15 mouse cellular contexts compared by ENCODE assay signal in the genomic region with DNA sequence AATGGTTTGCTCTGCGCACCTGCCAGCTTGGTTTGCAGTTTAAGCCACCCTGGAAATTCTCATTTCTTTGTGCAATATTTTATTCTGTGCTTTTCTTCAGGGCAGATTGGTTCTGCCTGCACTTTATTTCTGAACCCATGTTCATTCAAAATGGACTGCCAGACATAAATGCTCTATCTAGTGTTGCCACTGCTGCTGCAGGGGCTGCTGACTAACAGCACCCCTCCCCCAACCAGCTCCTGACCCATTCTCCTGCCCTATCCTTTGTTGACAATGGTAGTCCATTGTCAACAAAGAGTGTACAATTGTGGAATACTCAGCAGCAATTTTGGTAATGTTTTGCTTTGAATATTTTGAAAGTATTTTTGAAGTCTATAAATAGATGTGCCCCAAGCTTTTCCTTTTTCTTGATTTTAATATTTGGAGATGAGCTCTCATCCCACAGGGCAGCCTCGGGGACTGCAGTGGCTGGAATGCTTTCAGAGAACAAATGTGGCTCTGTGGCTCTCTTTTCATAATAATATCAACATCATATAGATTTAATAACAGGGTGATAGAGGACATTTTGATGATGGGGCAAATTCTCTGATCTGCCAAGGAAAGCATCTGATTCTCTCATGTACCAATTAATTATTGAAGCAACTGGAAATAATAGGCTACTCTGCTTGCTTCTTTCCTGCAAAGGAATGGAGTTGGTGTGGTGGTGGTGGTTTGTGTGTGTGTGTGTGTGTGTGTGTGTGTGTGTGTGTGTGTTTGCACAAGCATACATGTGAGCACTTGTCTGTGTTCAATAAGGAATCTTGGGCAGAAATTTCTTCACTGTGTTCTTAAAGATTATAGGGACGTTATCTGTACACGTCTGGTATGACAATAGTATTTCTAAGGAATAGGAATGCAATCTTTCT.
A peak's percentile ranks its signal among the peaks of the same experiment; 100 is the strongest.
DNase-seq lines count a peak whose midpoint lies in the region; ATAC-seq and TF ChIP-seq lines count a peak whose summit lies in the region.
"Had no signal": no experiment of that assay in that cellular context is flagged by ENCODE, and none has a peak within 500 bp of the region (broad histone marks: within the 10 kb centered on the region; RNA-seq: fewer than 3 reads in every experiment).

No protein-coding gene starts in this region.

- peak; percentile 88 for ATAC-seq in hindbrain, embryonic 11.5 days (ENCODE audit: low FRiP score)
- peak; percentile 89 for ATAC-seq in midbrain, embryonic 14.5 days (ENCODE audit: low FRiP score, low TSS enrichment)
- ATAC-seq in stomach, postnatal 0 days (ENCODE audit: low FRiP score, low TSS enrichment) = no peak
- ATAC-seq: inflammation-experienced regulatory T-cells, adult 6 months had no signal

- no peak for TF ChIP-seq POLR2A in brain, embryonic 14.5 days (IDR thresholded peaks at IDR 0.05; ENCODE audit: borderline replicate concordance, extremely low read depth, insufficient read depth, insufficient read length, poor library complexity, severe bottlenecking)

- no peak for TF ChIP-seq EP300 in stomach, postnatal 0 days (optimal IDR thresholded peaks at IDR 0.05)

- H3K4me3 ChIP-seq in hindbrain, embryonic 11.5 days (ENCODE audit: low read depth, low read length) = no peak overlapping the region
- H3K4me3 ChIP-seq in midbrain, embryonic 14.5 days (replicated peaks; ENCODE audit: low read depth, low read length) = no peak overlapping the region
- no peak overlapping the region for H3K4me3 ChIP-seq in stomach, postnatal 0 days (ENCODE audit: low read depth, low read length)
- H3K4me3 ChIP-seq: heart, embryonic 15.5 days; kidney, embryonic 15.5 days had no signal

- no peaks in the 10 kb centered on the region for H3K4me1 ChIP-seq in hindbrain, embryonic 11.5 days (replicated peaks; ENCODE audit: control insufficient read depth, insufficient read depth, low read length)
- H3K4me1 ChIP-seq in midbrain, embryonic 14.5 days (ENCODE audit: control insufficient read depth, insufficient read depth, low read length) = 0 out of 2 replicates have a peak, but pooled peaks cover 10% of the 10 kb centered on the region
- no peaks in the 10 kb centered on the region for H3K4me1 ChIP-seq in stomach, postnatal 0 days (replicated peaks; ENCODE audit: control insufficient read depth, insufficient read depth)
- H3K4me1 ChIP-seq: heart, embryonic 15.5 days; kidney, embryonic 15.5 days had no signal

- peak overlapping the region; percentile 81 for H3K27ac ChIP-seq in hindbrain, embryonic 11.5 days (ENCODE audit: low read depth, low read length)
- H3K27ac ChIP-seq in midbrain, embryonic 14.5 days (replicated peaks; ENCODE audit: low read depth, low read length) = peak overlapping the region; percentile 90
- no peak overlapping the region for H3K27ac ChIP-seq in stomach, postnatal 0 days (replicated peaks)
- H3K27ac ChIP-seq: heart, embryonic 15.5 days; kidney, embryonic 15.5 days had no signal

- no peaks in the 10 kb centered on the region for H3K36me3 ChIP-seq in hindbrain, embryonic 11.5 days (ENCODE audit: control insufficient read depth, insufficient read depth, low read length)
- no peaks in the 10 kb centered on the region for H3K36me3 ChIP-seq in midbrain, embryonic 14.5 days (ENCODE audit: control insufficient read depth, insufficient read depth, low read length)
- no peaks in the 10 kb centered on the region for H3K36me3 ChIP-seq in stomach, postnatal 0 days (ENCODE audit: control insufficient read depth, insufficient read depth, low read length)
- H3K36me3 ChIP-seq: heart, embryonic 15.5 days; kidney, embryonic 15.5 days had no signal

- no peak for TF ChIP-seq CTCF in brain, embryonic 14.5 days (IDR thresholded peaks at IDR 0.05; ENCODE audit: borderline replicate concordance, extremely low read depth, insufficient read depth, insufficient read length)
- TF ChIP-seq CTCF in stomach, postnatal 0 days (IDR thresholded peaks at IDR 0.05; ENCODE audit: low read depth) = no peak

- H3K9me3 ChIP-seq in hindbrain, embryonic 11.5 days (ENCODE audit: control insufficient read depth, low read length) = no peaks in the 10 kb centered on the region
- H3K9me3 ChIP-seq in midbrain, embryonic 14.5 days (ENCODE audit: control insufficient read depth, low read length) = no peaks in the 10 kb centered on the region
- H3K9me3 ChIP-seq in stomach, postnatal 0 days (ENCODE audit: control insufficient read depth, low read length) = no peaks in the 10 kb centered on the region
- H3K9me3 ChIP-seq: heart, embryonic 15.5 days; kidney, embryonic 15.5 days had no signal

- 84% methylated on average over 4 of the region's 4 CpGs for WGBS in hindbrain, embryonic 11.5 days
- WGBS in midbrain, embryonic 14.5 days = 45% methylated on average over 4 of the region's 4 CpGs
- WGBS in stomach, postnatal 0 days = 51% methylated on average over 4 of the region's 4 CpGs

- no peaks in the 10 kb centered on the region for H3K27me3 ChIP-seq in hindbrain, embryonic 11.5 days (ENCODE audit: control insufficient read depth, insufficient read depth, low read length)
- no peaks in the 10 kb centered on the region for H3K27me3 ChIP-seq in midbrain, embryonic 14.5 days (ENCODE audit: control insufficient read depth, insufficient read depth, low read length)
- no peaks in the 10 kb centered on the region for H3K27me3 ChIP-seq in stomach, postnatal 0 days (ENCODE audit: control insufficient read depth, insufficient read depth, low read length)
- H3K27me3 ChIP-seq: CH12.LX; heart, embryonic 15.5 days; kidney, embryonic 15.5 days had no signal

- H3K9ac ChIP-seq in hindbrain, embryonic 11.5 days (ENCODE audit: low read depth, low read length) = no peak overlapping the region
- H3K9ac ChIP-seq in midbrain, embryonic 14.5 days (replicated peaks; ENCODE audit: low read length) = no peak overlapping the region; the same call in 1 of the 2 replicates
- no peak overlapping the region for H3K9ac ChIP-seq in stomach, postnatal 0 days (ENCODE audit: low read length)
- H3K9ac ChIP-seq: heart, embryonic 15.5 days; kidney, embryonic 15.5 days had no signal

- peak; percentile 20 for DNase-seq in brain, adult 2 months (ENCODE audit: low read depth, low spot score)
- DNase-seq in brain, embryonic 14.5 days (ENCODE audit: low read depth) = peak; percentile 85
- DNase-seq in hindbrain, embryonic 11.5 days (ENCODE audit: low spot score) = peak; percentile 48
- peak; percentile 82 for DNase-seq in midbrain, embryonic 14.5 days
- DNase-seq in stomach, postnatal 0 days (ENCODE audit: low spot score) = no peak
- DNase-seq in lung, postnatal 25 days (ENCODE audit: low spot score) = no peak
- no peak for DNase-seq in lung, postnatal 14 days
- DNase-seq in frontal cortex, postnatal 10 days (ENCODE audit: low spot score in 2 of 2) = no peak
- DNase-seq: adrenal gland, adult 2 months; lung, adult 2 months; thymus, adult 2 months had no signal

- no peak overlapping the region for H3K4me2 ChIP-seq in hindbrain, embryonic 11.5 days (replicated peaks; ENCODE audit: low read depth, low read length)
- peak overlapping the region; percentile 40 for H3K4me2 ChIP-seq in midbrain, embryonic 14.5 days (ENCODE audit: low read length)
- no peak overlapping the region for H3K4me2 ChIP-seq in stomach, postnatal 0 days (replicated peaks; ENCODE audit: low read depth)
- H3K4me2 ChIP-seq: heart, embryonic 15.5 days; kidney, embryonic 15.5 days had no signal

Comparison
In these comparisons a context has a peak if more than half of its experiments do, and no peak if none do; other contexts are left out.
1. DNase-seq: peak in brain, adult 2 months (single experiment), brain, embryonic 14.5 days (single experiment), hindbrain, embryonic 11.5 days (single experiment) and midbrain, embryonic 14.5 days (single experiment); none in stomach, postnatal 0 days (single experiment), lung, postnatal 25 days (single experiment), lung, postnatal 14 days (single experiment) and frontal cortex, postnatal 10 days (0 of 2).